Mouse (Mus musculus): ENCODE measurements around the gene Olfr629. TPM values are rescaled to one million over a fixed set of nuclear protein-coding genes. Genes with fewer than 3 reads are reported as not detected.
"Not testable (repeated sequence)": the region's sequence is repeated elsewhere in the genome, so short reads cannot be mapped to it uniquely, and the experiment has no call there.

Olfr629 gene
- not detected in 2 replicates for polyA plus RNA-seq (2014; fragmentation: Nextera tagmentation; extraction: Ambion mirVana)

GRCm38 (mm10) chr7:103744843-103745242 is at the start of gene Olfr629:
TSS of gene Olfr629 (minus strand) at chr7:103744943.
- Histone ChIP-seq H3K9me3 (ENCODE audit: control insufficient read depth, low read depth, low read length) (no peaks in the 10 kb centered on the region), H3K4me3 (ENCODE audit: low read depth, low read length) (no peak within 1 kb of the TSS), H3K4me2 (replicated peaks; ENCODE audit: low read depth, low read length) (no peak within 1 kb of the TSS), H3K4me1 (ENCODE audit: control insufficient read depth, insufficient read depth, low read length) (no peaks in the 10 kb centered on the region), H3K36me3 (ENCODE audit: control insufficient read depth, insufficient read depth, low read length) (no peaks in the 10 kb centered on the region), H3K27me3 (ENCODE audit: control insufficient read depth, insufficient read depth, low read length) (no peaks in the 10 kb centered on the region), H3K9ac (replicated peaks; ENCODE audit: low read depth, low read length) (no peak within 1 kb of the TSS), H3K27ac (ENCODE audit: low read length) (no peak within 1 kb of the TSS)
- 77% methylated on average over 2 of the region's 2 CpGs for WGBS
- ATAC-seq (ENCODE audit: insufficient number of reproducible peaks, insufficient read depth, low FRiP score, low read depth) = no peak

- no peaks in the 10 kb centered on the region for H3K4me1 ChIP-seq (ENCODE audit: control insufficient read depth, insufficient read depth, low read length)
- no peak overlapping the region for H3K4me3 ChIP-seq (ENCODE audit: low read depth, low read length)
- no peak for ATAC-seq (ENCODE audit: insufficient number of reproducible peaks, insufficient read depth, low FRiP score, low read depth)
- no peak overlapping the region for H3K9ac ChIP-seq (replicated peaks; ENCODE audit: low read depth, low read length)
- no peak overlapping the region for H3K4me2 ChIP-seq (replicated peaks; ENCODE audit: low read depth, low read length)
- H3K9me3 ChIP-seq (ENCODE audit: control insufficient read depth, low read depth, low read length) = no peaks in the 10 kb centered on the region
- no peaks in the 10 kb centered on the region for H3K36me3 ChIP-seq (ENCODE audit: control insufficient read depth, insufficient read depth, low read length)
- H3K27me3 ChIP-seq (ENCODE audit: control insufficient read depth, insufficient read depth, low read length) = no peaks in the 10 kb centered on the region
- H3K27ac ChIP-seq (ENCODE audit: low read length) = no peak overlapping the region
- 28% methylated on average over 4 of the region's 4 CpGs for WGBS
Measured at GRCm38 (mm10) chr7:103792669-103793388, 48.1 kb upstream of the Olfr629 start.

- no peak for ATAC-seq (ENCODE audit: insufficient number of reproducible peaks, insufficient read depth, low FRiP score, low read depth)
- no peaks in the 10 kb centered on the region for H3K36me3 ChIP-seq (ENCODE audit: control insufficient read depth, insufficient read depth, low read length)
- WGBS = 67% methylated on average over 3 of the region's 3 CpGs
Measured at GRCm38 (mm10) chr7:103791721-103792120, 47.0 kb upstream of the Olfr629 start, which contains the start of gene Olfr67. TSS of gene Olfr67 (minus strand) at chr7:103791821.

GRCm38 (mm10) chr7:103779598-103779997 is 34.9 kb upstream of the Olfr629 start, which contains the start of gene Olfr68:
TSS of gene Olfr68 (minus strand) at chr7:103779698.
- Histone ChIP-seq H3K4me3 (ENCODE audit: low read depth, low read length) (no peak within 1 kb of the TSS), H3K9ac (replicated peaks; ENCODE audit: low read depth, low read length) (no peak within 1 kb of the TSS), H3K4me2 (replicated peaks; ENCODE audit: low read depth, low read length) (no peak within 1 kb of the TSS), H3K27ac (ENCODE audit: low read length) (no peak within 1 kb of the TSS), H3K9me3 (ENCODE audit: control insufficient read depth, low read depth, low read length) (no peaks in the 10 kb centered on the region), H3K4me1 (ENCODE audit: control insufficient read depth, insufficient read depth, low read length) (no peaks in the 10 kb centered on the region), H3K36me3 (ENCODE audit: control insufficient read depth, insufficient read depth, low read length) (no peaks in the 10 kb centered on the region), H3K27me3 (ENCODE audit: control insufficient read depth, insufficient read depth, low read length) (no peaks in the 10 kb centered on the region)
- ATAC-seq (ENCODE audit: insufficient number of reproducible peaks, insufficient read depth, low FRiP score, low read depth) = no peak
- 83% methylated on average over 3 of the region's 3 CpGs for WGBS

More at GRCm38 (mm10) chr7:103791721-103792120, 47.0 kb upstream of the Olfr629 start, which contains the start of gene Olfr67:
- Histone ChIP-seq H3K4me2 (replicated peaks; ENCODE audit: low read depth, low read length) (no peak within 1 kb of the TSS), H3K9ac (replicated peaks; ENCODE audit: low read depth, low read length) (no peak within 1 kb of the TSS), H3K9me3 (ENCODE audit: control insufficient read depth, low read depth, low read length) (no peaks in the 10 kb centered on the region), H3K27me3 (ENCODE audit: control insufficient read depth, insufficient read depth, low read length) (no peaks in the 10 kb centered on the region), H3K4me3 (ENCODE audit: low read depth, low read length) (no peak within 1 kb of the TSS), H3K27ac (ENCODE audit: low read length) (no peak within 1 kb of the TSS), H3K4me1 (ENCODE audit: control insufficient read depth, insufficient read depth, low read length) (no peaks in the 10 kb centered on the region)

- not testable (repeated sequence) for H3K9me3 ChIP-seq (ENCODE audit: control insufficient read depth, low read depth, low read length); H3K27ac ChIP-seq (ENCODE audit: low read length); ATAC-seq (ENCODE audit: insufficient number of reproducible peaks, insufficient read depth, low FRiP score, low read depth); H3K27me3 ChIP-seq (ENCODE audit: control insufficient read depth, insufficient read depth, low read length); H3K36me3 ChIP-seq (ENCODE audit: control insufficient read depth, insufficient read depth, low read length); H3K4me2 ChIP-seq (replicated peaks; ENCODE audit: low read depth, low read length); H3K4me1 ChIP-seq (ENCODE audit: control insufficient read depth, insufficient read depth, low read length); H3K4me3 ChIP-seq (ENCODE audit: low read depth, low read length); H3K9ac ChIP-seq (replicated peaks; ENCODE audit: low read depth, low read length)
- 83% methylated on average over 3 of the region's 4 CpGs for WGBS
Measured at GRCm38 (mm10) chr7:103777652-103778051, 32.9 kb upstream of the Olfr629 start.

GRCm38 (mm10) chr7:103771494-103771893 is 26.8 kb upstream of the Olfr629 start, which contains the start of gene Olfr69:
TSS of gene Olfr69 (minus strand) at chr7:103771594.
- no peak within 1 kb of the TSS for H3K27ac ChIP-seq (ENCODE audit: low read length)
- WGBS = 72% methylated on average over 2 of the region's 2 CpGs
- no peaks in the 10 kb centered on the region for H3K4me1 ChIP-seq (ENCODE audit: control insufficient read depth, insufficient read depth, low read length)
- H3K9me3 ChIP-seq (ENCODE audit: control insufficient read depth, low read depth, low read length) = no peaks in the 10 kb centered on the region
- H3K27me3 ChIP-seq (ENCODE audit: control insufficient read depth, insufficient read depth, low read length) = no peaks in the 10 kb centered on the region
- no peak within 1 kb of the TSS for H3K4me2 ChIP-seq (replicated peaks; ENCODE audit: low read depth, low read length)
- H3K36me3 ChIP-seq (ENCODE audit: control insufficient read depth, insufficient read depth, low read length) = no peaks in the 10 kb centered on the region
- H3K9ac ChIP-seq (replicated peaks; ENCODE audit: low read depth, low read length) = no peak within 1 kb of the TSS
- no peak for ATAC-seq (ENCODE audit: insufficient number of reproducible peaks, insufficient read depth, low FRiP score, low read depth)
- no peak within 1 kb of the TSS for H3K4me3 ChIP-seq (ENCODE audit: low read depth, low read length)

GRCm38 (mm10) chr7:103767687-103768086 is 22.9 kb upstream of the Olfr629 start:
- not testable (repeated sequence) for H3K9ac ChIP-seq (replicated peaks; ENCODE audit: low read depth, low read length); H3K9me3 ChIP-seq (ENCODE audit: control insufficient read depth, low read depth, low read length); H3K27ac ChIP-seq (ENCODE audit: low read length); H3K27me3 ChIP-seq (ENCODE audit: control insufficient read depth, insufficient read depth, low read length); H3K4me2 ChIP-seq (replicated peaks; ENCODE audit: low read depth, low read length); H3K36me3 ChIP-seq (ENCODE audit: control insufficient read depth, insufficient read depth, low read length); H3K4me1 ChIP-seq (ENCODE audit: control insufficient read depth, insufficient read depth, low read length); ATAC-seq (ENCODE audit: insufficient number of reproducible peaks, insufficient read depth, low FRiP score, low read depth); H3K4me3 ChIP-seq (ENCODE audit: low read depth, low read length)
- WGBS = 91% methylated on average over 5 of the region's 6 CpGs

GRCm38 (mm10) chr7:103762212-103762611 is 17.5 kb upstream of the Olfr629 start:
- H3K9ac ChIP-seq (replicated peaks; ENCODE audit: low read depth, low read length); H3K27me3 ChIP-seq (ENCODE audit: control insufficient read depth, insufficient read depth, low read length); H3K27ac ChIP-seq (ENCODE audit: low read length); H3K4me2 ChIP-seq (replicated peaks; ENCODE audit: low read depth, low read length); H3K36me3 ChIP-seq (ENCODE audit: control insufficient read depth, insufficient read depth, low read length); H3K4me1 ChIP-seq (ENCODE audit: control insufficient read depth, insufficient read depth, low read length); ATAC-seq (ENCODE audit: insufficient number of reproducible peaks, insufficient read depth, low FRiP score, low read depth); H3K9me3 ChIP-seq (ENCODE audit: control insufficient read depth, low read depth, low read length); H3K4me3 ChIP-seq (ENCODE audit: low read depth, low read length): not testable (repeated sequence)
- 92% methylated on average over 6 of the region's 6 CpGs for WGBS

Data from stomach, embryonic 14.5 days (tissue).